In genomic region chr19:6552302-6553028, GRCm38 (mm10) we compare ENCODE assay signal across 9 mouse cellular contexts. TPM values are rescaled to one million over a fixed set of nuclear protein-coding genes. Genes with fewer than 3 reads are reported as not detected.
DNase-seq lines count a peak whose midpoint lies in the region; ATAC-seq and TF ChIP-seq lines count a peak whose summit lies in the region.
"Had no signal": no experiment of that assay in that cellular context is flagged by ENCODE, and none has a peak within 500 bp of the region (broad histone marks: within the 10 kb centered on the region; RNA-seq: fewer than 3 reads in every experiment).

No protein-coding gene starts in this region.

- no peak overlapping the region for H3K4me2 ChIP-seq in neural tube, embryonic 15.5 days
- H3K4me2 ChIP-seq in hindbrain, postnatal 0 days (ENCODE audit: low read depth, low read length) = no peak overlapping the region
- no peak overlapping the region for H3K4me2 ChIP-seq in lung, postnatal 0 days (replicated peaks; ENCODE audit: low read depth, low read length)
- no peak overlapping the region for H3K4me2 ChIP-seq in stomach, embryonic 14.5 days (replicated peaks; ENCODE audit: low read depth, low read length)
- H3K4me2 ChIP-seq: heart, embryonic 15.5 days had no signal

- peak; percentile 83 for TF ChIP-seq CTCF in hindbrain, postnatal 0 days (IDR thresholded peaks at IDR 0.05; ENCODE audit: low read depth)
- peak; percentile 78 for TF ChIP-seq CTCF in lung, postnatal 0 days (IDR thresholded peaks at IDR 0.05)

- no peaks in the 10 kb centered on the region for H3K9me3 ChIP-seq in neural tube, embryonic 15.5 days (replicated peaks)
- H3K9me3 ChIP-seq in hindbrain, postnatal 0 days (ENCODE audit: low read length) = no peaks in the 10 kb centered on the region
- no peaks in the 10 kb centered on the region for H3K9me3 ChIP-seq in lung, postnatal 0 days (ENCODE audit: low read length)
- H3K9me3 ChIP-seq in stomach, embryonic 14.5 days (ENCODE audit: control insufficient read depth, low read depth, low read length) = no peaks in the 10 kb centered on the region
- H3K9me3 ChIP-seq: heart, embryonic 15.5 days had no signal

- H3K4me3 ChIP-seq in neural tube, embryonic 15.5 days (replicated peaks) = no peak overlapping the region
- no peak overlapping the region for H3K4me3 ChIP-seq in hindbrain, postnatal 0 days (ENCODE audit: low read length)
- no peak overlapping the region for H3K4me3 ChIP-seq in lung, postnatal 0 days (ENCODE audit: low read depth, low read length)
- H3K4me3 ChIP-seq in stomach, embryonic 14.5 days (ENCODE audit: low read depth, low read length) = no peak overlapping the region
- H3K4me3 ChIP-seq: heart, embryonic 15.5 days had no signal

- 84% methylated on average over 4 of the region's 4 CpGs for WGBS in neural tube, embryonic 15.5 days
- 93% methylated on average over 4 of the region's 4 CpGs for WGBS in hindbrain, postnatal 0 days
- 68% methylated on average over 3 of the region's 4 CpGs for WGBS in lung, postnatal 0 days
- WGBS in stomach, embryonic 14.5 days = 76% methylated on average over 4 of the region's 4 CpGs

- no peaks in the 10 kb centered on the region for H3K36me3 ChIP-seq in neural tube, embryonic 15.5 days
- H3K36me3 ChIP-seq in hindbrain, postnatal 0 days (ENCODE audit: insufficient read depth, low read length) = no peaks in the 10 kb centered on the region
- no peaks in the 10 kb centered on the region for H3K36me3 ChIP-seq in lung, postnatal 0 days (ENCODE audit: insufficient read depth, low read length)
- no peaks in the 10 kb centered on the region for H3K36me3 ChIP-seq in stomach, embryonic 14.5 days (ENCODE audit: control insufficient read depth, insufficient read depth, low read length)
- H3K36me3 ChIP-seq: heart, embryonic 15.5 days had no signal

- H3K4me1 ChIP-seq in neural tube, embryonic 15.5 days = 0 out of 2 replicates have a peak, but pooled peaks cover 12% of the 10 kb centered on the region
- peaks cover 16% of the 10 kb centered on the region for H3K4me1 ChIP-seq in hindbrain, postnatal 0 days (ENCODE audit: insufficient read depth, low read length)
- peaks cover 4% of the 10 kb centered on the region; the same call in 1 of the 2 replicates for H3K4me1 ChIP-seq in lung, postnatal 0 days (ENCODE audit: insufficient read depth, low read depth, low read length)
- H3K4me1 ChIP-seq in stomach, embryonic 14.5 days (ENCODE audit: control insufficient read depth, insufficient read depth, low read length) = no peaks in the 10 kb centered on the region

- ATAC-seq in CD4-positive, CD25-positive, alpha-beta regulatory T cell, adult 4 months = no peak
- ATAC-seq in neural tube, embryonic 15.5 days (ENCODE audit: low FRiP score) = no peak
- ATAC-seq in hindbrain, postnatal 0 days = peak; percentile 58
- peak; percentile 24; the same call in 1 of the 2 replicates for ATAC-seq in lung, postnatal 0 days
- peak; percentile 49; the same call in 1 of the 2 replicates for ATAC-seq in stomach, embryonic 14.5 days (ENCODE audit: insufficient number of reproducible peaks, insufficient read depth, low FRiP score, low read depth)

- H3K27ac ChIP-seq in neural tube, embryonic 15.5 days (replicated peaks) = no peak overlapping the region
- no peak overlapping the region for H3K27ac ChIP-seq in hindbrain, postnatal 0 days
- H3K27ac ChIP-seq in lung, postnatal 0 days (ENCODE audit: low read length) = no peak overlapping the region
- H3K27ac ChIP-seq in stomach, embryonic 14.5 days (ENCODE audit: low read length) = no peak overlapping the region

- H3K9ac ChIP-seq in neural tube, embryonic 15.5 days (replicated peaks) = no peak overlapping the region
- H3K9ac ChIP-seq in hindbrain, postnatal 0 days (replicated peaks; ENCODE audit: low read length) = no peak overlapping the region
- H3K9ac ChIP-seq in lung, postnatal 0 days (replicated peaks; ENCODE audit: low read depth) = no peak overlapping the region
- no peak overlapping the region for H3K9ac ChIP-seq in stomach, embryonic 14.5 days (replicated peaks; ENCODE audit: low read depth, low read length)
- H3K9ac ChIP-seq: heart, embryonic 15.5 days had no signal

- no peak for TF ChIP-seq EP300 in lung, postnatal 0 days (IDR thresholded peaks at IDR 0.05)

- H3K27me3 ChIP-seq in neural tube, embryonic 15.5 days (replicated peaks) = no peaks in the 10 kb centered on the region
- H3K27me3 ChIP-seq in hindbrain, postnatal 0 days (ENCODE audit: insufficient read depth, low read length) = no peaks in the 10 kb centered on the region
- no peaks in the 10 kb centered on the region for H3K27me3 ChIP-seq in lung, postnatal 0 days (replicated peaks; ENCODE audit: insufficient read depth, low read length)
- H3K27me3 ChIP-seq in stomach, embryonic 14.5 days (ENCODE audit: control insufficient read depth, insufficient read depth, low read length) = no peaks in the 10 kb centered on the region

- peak; percentile 67 for DNase-seq in CD4-positive, CD25-positive, alpha-beta regulatory T cell, adult 2 months (ENCODE audit: low read depth, low spot score)
- DNase-seq in neural tube, embryonic 10.5 days (ENCODE audit: extremely low spot score, low spot score) = peak; percentile 46
- peak; percentile 70 for DNase-seq in cerebellum, adult 8-10 months
- peak; percentile 60 for DNase-seq in hindbrain, postnatal 0 days (ENCODE audit: low spot score)
- DNase-seq in lung, postnatal 0 days (ENCODE audit: low spot score) = peak; percentile 36

RNA-seq across cellular contexts. Expression of gene Slc22a12, which starts 9.6 kb away (rescaled TPM):
- polyA plus RNA-seq in CD4-positive, CD25-positive, alpha-beta regulatory T cell, adult 4 months (2017; shearing (Covaris generic)) = not detected
- polyA plus RNA-seq in neural tube, embryonic 15.5 days (2015; fragmentation: Nextera tagmentation; extraction: Ambion mirVana) = 0.14 TPM in 1 of 2 replicates, not detected in the other
- total RNA-seq in hindbrain, postnatal 0 days (2014; rRNA removed) = 0.21 and 1.2 TPM in 2 replicates
- 0.28 and 0.35 TPM in 2 replicates for polyA plus RNA-seq in hindbrain, postnatal 0 days (2015; fragmentation: Nextera tagmentation; extraction: Ambion mirVana)
- 0.20 TPM in 1 of 2 replicates, not detected in the other for polyA plus RNA-seq in lung, postnatal 0 days (2015; fragmentation: Nextera tagmentation; extraction: Ambion mirVana)
- polyA plus RNA-seq in stomach, embryonic 14.5 days (2014; fragmentation: Nextera tagmentation; extraction: Ambion mirVana) = not detected in 2 replicates
- polyA plus RNA-seq: heart, embryonic 15.5 days had no signal

Comparison
In these comparisons a context has a peak if more than half of its experiments do, and no peak if none do; other contexts are left out.
1. ATAC-seq: peak in hindbrain, postnatal 0 days (single experiment), lung, postnatal 0 days (single experiment) and stomach, embryonic 14.5 days (single experiment); none in CD4-positive, CD25-positive, alpha-beta regulatory T cell, adult 4 months (single experiment) and neural tube, embryonic 15.5 days (single experiment).
2. Peak in every context shown above with its lines, with median percentiles within 50 percentile points of each other: DNase-seq.